Mouse (Mus musculus) lung, postnatal 14 days (tissue): ENCODE results near the gene Klra1.
"Not testable (repeated sequence)": the region's sequence is repeated elsewhere in the genome, so short reads cannot be mapped to it uniquely, and the experiment has no call there.

Experiments
- DNase-seq: peaks from one replicate; pipeline ENCODE4 v3.0.0; 2021

The Klra1 gene

GRCm38 (mm10) chr6:130386750-130387149 is at the start of gene Klra1:
TSS of gene Klra1 (minus strand) at chr6:130386874.
- no peak for DNase-seq

DNA sequence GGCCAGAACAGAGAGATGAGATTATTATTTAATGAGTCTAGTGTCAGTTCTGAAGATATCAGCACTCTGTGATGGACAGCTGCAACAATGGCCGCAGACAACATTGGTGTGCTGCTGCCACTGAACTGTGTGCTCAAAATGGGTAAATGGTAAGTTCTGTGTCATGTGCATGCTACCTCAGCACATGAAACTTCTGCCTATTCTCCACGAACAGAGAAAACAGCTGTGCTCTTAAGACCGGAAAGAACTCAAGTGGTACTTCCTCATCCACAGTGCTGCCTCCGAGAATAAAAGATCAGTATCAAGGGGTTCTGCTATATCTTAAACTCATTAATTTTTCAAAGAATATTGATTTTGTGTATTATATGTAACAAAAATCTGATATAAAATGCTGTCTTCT is 42.8 kb upstream of the Klra1 start:
- DNase-seq, result no peak

GRCm38 (mm10) chr6:130419158-130419557 is 32.5 kb upstream of the Klra1 start:
- no peak for DNase-seq

GRCm38 (mm10) chr6:130404882-130405281 is 18.2 kb upstream of the Klra1 start:
- no peak for DNase-seq

DNA sequence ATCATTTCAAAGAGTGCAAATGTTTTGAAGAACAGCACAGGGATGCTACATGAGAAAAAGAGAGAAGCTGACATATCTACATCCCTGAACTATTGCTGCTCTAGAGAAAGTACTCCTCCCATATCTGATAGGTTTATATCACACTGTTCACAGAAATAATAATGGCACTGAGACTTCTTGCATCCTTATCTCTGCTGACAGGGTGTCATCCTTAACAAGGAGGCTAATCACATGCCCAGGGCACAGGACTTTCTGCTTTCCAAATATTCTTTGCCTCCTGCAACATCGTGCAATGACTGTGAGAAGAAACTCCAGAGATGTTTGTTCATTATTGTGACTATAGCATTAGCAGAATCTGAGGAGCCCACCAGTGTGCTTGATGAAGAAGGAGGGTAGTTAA is 871 bp downstream of the Klra1 start:
- DNase-seq, result no peak

GRCm38 (mm10) chr6:130382375-130382774 is 4.3 kb downstream of the Klra1 start:
- DNase-seq, result no peak

GRCm38 (mm10) chr6:130345381-130345780 is 41.3 kb downstream of the Klra1 start:
- not testable (repeated sequence) for DNase-seq

DNA sequence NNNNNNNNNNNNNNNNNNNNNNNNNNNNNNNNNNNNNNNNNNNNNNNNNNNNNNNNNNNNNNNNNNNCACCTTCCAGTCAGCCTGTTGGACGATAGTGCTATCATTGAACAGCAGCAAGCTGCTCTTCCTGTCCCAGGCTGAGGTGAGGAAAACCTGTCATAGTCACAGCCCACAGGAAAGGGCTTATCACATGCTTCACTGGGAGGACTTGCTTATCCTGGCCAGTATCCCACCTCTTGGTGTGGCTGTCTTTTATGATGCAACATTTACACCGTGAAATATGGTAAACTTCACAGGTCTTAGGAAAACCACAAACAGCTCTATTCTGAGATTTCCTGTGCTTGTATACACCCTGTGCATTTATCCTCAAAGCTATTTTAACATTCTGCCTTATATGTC is 44.7 kb downstream of the Klra1 start:
- not testable (repeated sequence) for DNase-seq

- DNase-seq, result no peak
Observed at GRCm38 (mm10) chr6:130337411-130337810, 49.3 kb downstream of the Klra1 start, which contains the start of gene Klra3. TSS of gene Klra3 (minus strand) at chr6:130337574.
